Comparison of ENCODE assay signal across 8 mouse cellular contexts in genomic region chrX:38438147-38438791, GRCm38 (mm10). TPM values are rescaled to one million over a fixed set of nuclear protein-coding genes. Genes with fewer than 3 reads are reported as not detected.
DNase-seq lines count a peak whose midpoint lies in the region; ATAC-seq and TF ChIP-seq lines count a peak whose summit lies in the region.

No protein-coding gene starts in this region.

- WGBS in embryonic facial prominence, embryonic 10.5 days: 58% methylated on average over 7 of the region's 7 CpGs
- WGBS in lung, embryonic 16.5 days: 45% methylated on average over 7 of the region's 7 CpGs
- 66% methylated on average over 7 of the region's 7 CpGs for WGBS in thymus, adult 2 months

- ATAC-seq in lung, embryonic 16.5 days (ENCODE audit: low read depth): peak; percentile 59

- no peak overlapping the region for H3K9ac ChIP-seq in lung, embryonic 16.5 days (ENCODE audit: low read length)

- peak; percentile 90 for TF ChIP-seq CTCF in layer of hippocampus, adult 2 months (conservative IDR thresholded peaks at IDR 0.05)
- TF ChIP-seq CTCF in thymus, adult 2 months (IDR thresholded peaks at IDR 0.05; ENCODE audit: borderline replicate concordance, control insufficient read depth, extremely low read depth, insufficient read depth, low read length, poor library complexity): peak; percentile 45; the same call in 1 of the 2 replicates

- H3K36me3 ChIP-seq in embryonic facial prominence, embryonic 10.5 days (replicated peaks): peaks cover 28% of the 10 kb centered on the region
- H3K36me3 ChIP-seq in lung, embryonic 16.5 days (ENCODE audit: control insufficient read depth, insufficient read depth, low read length): peaks cover 2% of the 10 kb centered on the region; the same call in 1 of the 2 replicates
- no peaks in the 10 kb centered on the region for H3K36me3 ChIP-seq in thymus, adult 2 months (ENCODE audit: control insufficient read depth, insufficient read depth, low read length)

- no peaks in the 10 kb centered on the region for H3K4me1 ChIP-seq in embryonic facial prominence, embryonic 10.5 days
- no peaks in the 10 kb centered on the region for H3K4me1 ChIP-seq in lung, embryonic 16.5 days (replicated peaks; ENCODE audit: control insufficient read depth, insufficient read depth, low read length)
- no peaks in the 10 kb centered on the region for H3K4me1 ChIP-seq in thymus, adult 2 months (replicated peaks; ENCODE audit: control insufficient read depth, insufficient read depth, low read length)

- DNase-seq in CD8-positive naive resting alpha-beta T cell, adult 2 months (ENCODE audit: low read depth in 2 of 2, low spot score in 2 of 2): peak; percentile 29 to 49
- DNase-seq in adrenal gland, postnatal 25 days: peak; percentile 74
- peak; percentile 68 for DNase-seq in embryonic facial prominence, embryonic 10.5 days (ENCODE audit: low spot score)
- peak; percentile 73 to 82 for DNase-seq in heart, adult 9 months (ENCODE audit: low spot score in 2 of 2)
- DNase-seq in layer of hippocampus, adult 2 months (ENCODE audit: low spot score in 2 of 2): peak; percentile 77 to 83
- peak; percentile 32 for DNase-seq in ovary, postnatal 10 days (ENCODE audit: low spot score)
- peak; percentile 51 for DNase-seq in thymus, adult 2 months

- H3K27ac ChIP-seq in embryonic facial prominence, embryonic 10.5 days (replicated peaks): no peak overlapping the region
- peak overlapping the region; percentile 53; the same call in 1 of the 2 replicates for H3K27ac ChIP-seq in layer of hippocampus, adult 2 months
- H3K27ac ChIP-seq in lung, embryonic 16.5 days (ENCODE audit: low read length): no peak overlapping the region
- H3K27ac ChIP-seq in thymus, adult 2 months (ENCODE audit: control insufficient read depth, insufficient read depth, low read length): no peak overlapping the region

- H3K4me2 ChIP-seq in lung, embryonic 16.5 days (ENCODE audit: low read depth, low read length): no peak overlapping the region

- no peak for TF ChIP-seq POLR2A in thymus, adult 2 months (IDR thresholded peaks at IDR 0.05; ENCODE audit: control insufficient read depth, extremely low read depth, insufficient read depth, low read length, poor library complexity)

- H3K27me3 ChIP-seq in embryonic facial prominence, embryonic 10.5 days (replicated peaks; ENCODE audit: low read depth, poor library complexity, severe bottlenecking): no peaks in the 10 kb centered on the region
- no peaks in the 10 kb centered on the region for H3K27me3 ChIP-seq in lung, embryonic 16.5 days (ENCODE audit: control insufficient read depth, insufficient read depth, low read depth, low read length)
- no peaks in the 10 kb centered on the region for H3K27me3 ChIP-seq in thymus, adult 2 months (ENCODE audit: control insufficient read depth, insufficient read depth, low read length)

- H3K4me3 ChIP-seq in embryonic facial prominence, embryonic 10.5 days: no peak overlapping the region
- no peak overlapping the region for H3K4me3 ChIP-seq in layer of hippocampus, adult 2 months
- H3K4me3 ChIP-seq in lung, embryonic 16.5 days (ENCODE audit: low read length): no peak overlapping the region
- no peak overlapping the region for H3K4me3 ChIP-seq in thymus, adult 2 months (ENCODE audit: control insufficient read depth, insufficient read depth, low read length)

- no peaks in the 10 kb centered on the region for H3K9me3 ChIP-seq in embryonic facial prominence, embryonic 10.5 days
- H3K9me3 ChIP-seq in lung, embryonic 16.5 days (ENCODE audit: control insufficient read depth, low read length): no peaks in the 10 kb centered on the region

RNA-seq across cellular contexts. Expression of gene Lamp2, which starts 18.0 kb away (rescaled TPM):
- total RNA-seq in adrenal gland, postnatal 25 days (2021): 251 and 254 TPM in 2 replicates
- 68.3 and 70.3 TPM in 2 replicates for polyA plus RNA-seq in embryonic facial prominence, embryonic 10.5 days (2016; fragmentation: Nextera tagmentation; extraction: Ambion mirVana)
- 10 to 100 TPM; 67.0 to 69.1 TPM for total RNA-seq in layer of hippocampus, adult 2 months (2021)
- 167 and 170 TPM in 2 replicates for polyA plus RNA-seq in lung, embryonic 16.5 days (2015; fragmentation: Nextera tagmentation; extraction: Ambion mirVana)
- polyA plus RNA-seq in thymus, adult 2 months (2012; rRNA removed): 47.3 and 58.9 TPM in 2 replicates
